Mouse (Mus musculus): Measurements from ENCODE around the gene Atg5. TPM values are rescaled to one million over a fixed set of nuclear protein-coding genes. Genes with fewer than 3 reads are reported as not detected.
A peak's percentile ranks its signal among the peaks of the same experiment; 100 is the strongest.

The Atg5 gene
- total RNA-seq, 2 experiments from 2014 or later: 20.7 to 24.8 TPM

- intact Hi-C loops (cut with DNase I): loop anchor here (1.0 kb wide), 1 partner anchor 55 kb away; no protein-coding TSS in a partner anchor
- H3K27ac ChIP-seq: peak overlapping the region; percentile 40; the same call in 1 of the 2 replicates
- no peak for TF ChIP-seq CTCF (IDR thresholded peaks at IDR 0.05)
- peak; percentile 50 to 60 for DNase-seq (ENCODE audit: extremely low spot score in 1 of 2, low spot score in 2 of 2)
- no peak overlapping the region for H3K4me3 ChIP-seq
These were observed 112.5 kb downstream of the Atg5 start for GRCm38 (mm10) chr10:44380476-44381208.

DNA sequence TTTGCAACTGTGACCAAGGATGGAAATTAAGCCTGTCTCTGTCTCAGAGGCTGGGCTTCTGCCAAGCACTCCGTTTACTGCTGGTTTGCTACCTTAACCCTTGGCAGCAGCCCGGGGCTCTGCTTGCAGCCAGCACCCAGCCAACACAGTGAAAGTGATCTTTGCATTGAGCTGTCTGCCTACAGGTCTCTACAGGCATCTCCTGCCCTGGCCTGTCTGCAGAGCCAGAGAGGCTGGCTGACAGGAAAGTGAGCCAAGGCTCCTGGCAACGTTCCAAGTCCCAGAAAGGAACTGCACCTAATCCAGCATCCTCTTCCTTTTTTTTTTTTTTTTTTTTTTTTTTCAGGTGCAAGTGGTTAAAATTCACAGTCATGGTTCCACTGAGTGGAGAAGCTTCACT is 113.2 kb downstream of the Atg5 start:
- H3K27ac ChIP-seq: no peak overlapping the region
- no peak for TF ChIP-seq CTCF (IDR thresholded peaks at IDR 0.05)
- intact Hi-C loops (cut with DNase I): no loop called here

GRCm38 (mm10) chr10:44381948-44382347 is 113.8 kb downstream of the Atg5 start:
- no peak for DNase-seq (ENCODE audit: extremely low spot score in 1 of 2, low spot score in 2 of 2)
- H3K27ac ChIP-seq: no peak overlapping the region
- no peak for TF ChIP-seq CTCF (IDR thresholded peaks at IDR 0.05)
- intact Hi-C loops (cut with DNase I): no loop called here
- no peak overlapping the region for H3K4me3 ChIP-seq

More for the DNA sequence above, 113.2 kb downstream of the Atg5 start:
- DNase-seq (ENCODE audit: extremely low spot score in 1 of 2, low spot score in 2 of 2): peak; percentile 33 to 50
- H3K4me3 ChIP-seq: no peak overlapping the region

DNA sequence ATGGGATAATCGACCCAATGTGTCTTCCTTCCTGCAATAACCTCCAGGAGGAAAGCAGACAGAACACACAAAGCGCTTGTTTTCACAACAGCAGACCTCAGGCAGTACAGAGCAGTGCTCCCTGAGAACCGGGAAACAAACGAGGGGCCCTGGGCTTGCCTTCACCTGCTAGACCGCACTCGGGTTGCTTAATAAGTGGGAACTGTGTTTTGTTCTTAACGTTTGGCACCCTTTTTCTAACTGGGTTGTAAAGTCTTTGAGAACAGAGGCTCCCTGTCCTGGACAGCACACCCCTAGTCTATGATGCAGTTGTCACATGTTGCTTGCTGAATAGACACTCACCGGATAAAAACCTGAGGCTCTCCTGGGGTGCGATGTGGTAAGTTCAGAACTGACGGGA is 115.1 kb downstream of the Atg5 start:
- intact Hi-C loops (cut with DNase I): no loop called here
- no peak for TF ChIP-seq CTCF (IDR thresholded peaks at IDR 0.05)
- no peak overlapping the region for H3K27ac ChIP-seq
- no peak overlapping the region for H3K4me3 ChIP-seq
- no peak for DNase-seq (ENCODE audit: extremely low spot score in 1 of 2, low spot score in 2 of 2)

GRCm38 (mm10) chr10:44385227-44385626 is 117.1 kb downstream of the Atg5 start:
- Histone ChIP-seq H3K4me3 (no peak overlapping the region), H3K27ac (no peak overlapping the region)
- intact Hi-C loops (cut with DNase I): no loop called here
- DNase-seq (ENCODE audit: extremely low spot score in 1 of 2, low spot score in 2 of 2): no peak
- no peak for TF ChIP-seq CTCF (IDR thresholded peaks at IDR 0.05)

GRCm38 (mm10) chr10:44388706-44389233 is 120.6 kb downstream of the Atg5 start:
- no peak for TF ChIP-seq CTCF (IDR thresholded peaks at IDR 0.05)
- Histone ChIP-seq H3K27ac (no peak overlapping the region), H3K4me3 (no peak overlapping the region)
- intact Hi-C loops (cut with DNase I): no loop called here
- DNase-seq (ENCODE audit: extremely low spot score in 1 of 2, low spot score in 2 of 2): no peak

DNA sequence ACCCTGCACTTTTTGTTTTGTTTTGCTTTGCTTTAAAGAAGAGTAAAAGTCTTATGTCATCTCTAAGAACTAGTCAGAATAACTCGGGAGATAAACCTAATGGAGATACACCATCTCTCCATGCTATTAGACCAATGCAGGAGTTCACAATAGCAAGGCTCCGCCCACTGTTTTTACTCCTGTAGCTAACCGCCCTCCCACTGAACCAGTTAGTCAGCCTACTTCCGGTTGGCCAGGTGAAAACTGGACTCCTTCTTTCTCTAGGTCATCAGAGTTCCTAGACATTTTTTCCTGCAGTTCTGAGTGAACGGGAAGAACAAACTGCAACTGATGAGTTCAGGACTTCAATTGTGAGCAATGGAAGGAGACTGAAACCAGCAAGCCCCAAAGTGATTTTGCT is 122.1 kb downstream of the Atg5 start:
- no peak overlapping the region for H3K4me3 ChIP-seq
- intact Hi-C loops (cut with DNase I): no loop called here
- no peak for TF ChIP-seq CTCF (IDR thresholded peaks at IDR 0.05)
- H3K27ac ChIP-seq: no peak overlapping the region
- no peak for DNase-seq (ENCODE audit: extremely low spot score in 1 of 2, low spot score in 2 of 2)

DNA sequence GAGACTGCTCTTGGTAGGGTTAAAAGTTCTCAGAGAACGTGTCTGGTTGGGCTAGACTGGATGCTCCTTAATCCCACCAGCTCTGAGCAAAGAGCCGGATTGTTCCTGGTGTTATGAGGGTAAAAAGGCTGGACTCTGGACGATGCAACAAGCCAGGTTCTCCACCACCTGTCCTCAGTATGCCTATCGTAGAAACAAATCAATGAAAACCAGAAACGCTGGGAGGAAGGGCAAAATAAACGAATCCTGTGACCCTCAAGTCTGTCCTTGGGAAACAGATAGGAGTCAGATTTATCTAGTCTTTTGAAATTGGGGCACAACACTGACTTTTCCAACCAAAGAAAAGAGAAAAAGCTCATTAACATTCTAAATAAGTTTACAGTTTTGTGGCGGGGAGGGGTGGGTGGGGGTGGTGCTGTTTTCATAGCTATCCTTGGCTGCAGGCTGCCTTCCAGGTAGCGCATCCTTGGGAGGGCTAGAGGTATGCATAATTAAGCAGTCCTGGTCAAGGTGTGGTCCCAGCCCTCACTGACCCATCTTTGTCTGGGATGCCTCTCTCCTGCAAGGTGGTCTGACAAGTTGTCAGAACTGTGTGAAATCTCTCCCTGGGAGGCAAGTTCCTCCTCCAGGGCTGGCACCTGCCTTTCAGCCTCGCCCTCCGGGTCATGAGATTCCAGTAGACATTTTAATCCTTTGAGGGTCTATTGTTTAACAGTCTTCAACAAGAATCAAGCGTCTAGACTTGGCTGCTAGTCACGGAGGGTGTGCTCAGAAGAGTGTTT is 123.5 kb downstream of the Atg5 start:
- no peak for DNase-seq (ENCODE audit: extremely low spot score in 1 of 2, low spot score in 2 of 2)
- intact Hi-C loops (cut with DNase I): no loop called here
- Histone ChIP-seq H3K27ac (no peak overlapping the region), H3K4me3 (no peak overlapping the region)
- TF ChIP-seq CTCF (IDR thresholded peaks at IDR 0.05): no peak

- no peak for DNase-seq (ENCODE audit: extremely low spot score in 1 of 2, low spot score in 2 of 2)
- Histone ChIP-seq H3K27ac (no peak overlapping the region), H3K4me3 (no peak overlapping the region)
- TF ChIP-seq CTCF (IDR thresholded peaks at IDR 0.05): no peak
- intact Hi-C loops (cut with DNase I): no loop called here
These were observed 124.7 kb downstream of the Atg5 start for GRCm38 (mm10) chr10:44392855-44393254.

DNA sequence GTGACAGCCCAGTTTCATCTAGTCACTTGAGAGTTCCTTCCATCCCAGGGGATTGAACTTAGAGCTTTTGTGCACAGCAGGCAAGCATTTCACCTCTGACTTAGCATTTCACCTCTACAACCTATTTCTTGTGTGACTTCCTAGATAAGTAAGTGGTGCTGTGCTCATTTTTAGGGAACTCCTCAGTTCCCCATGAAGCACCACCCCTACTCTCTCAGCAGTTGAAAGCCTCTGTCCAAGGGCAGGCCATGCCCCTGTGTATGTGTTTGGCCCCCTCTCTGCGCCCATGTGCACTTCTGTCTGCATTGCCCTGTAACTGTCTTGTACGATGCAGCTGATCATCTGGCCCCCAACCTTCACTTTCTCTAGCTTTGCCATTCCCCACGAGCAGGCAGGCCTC is 132.0 kb downstream of the Atg5 start:
- H3K27ac ChIP-seq: no peak overlapping the region
- no peak for TF ChIP-seq CTCF (IDR thresholded peaks at IDR 0.05)
- DNase-seq (ENCODE audit: extremely low spot score in 1 of 2, low spot score in 2 of 2): no peak
- no peak overlapping the region for H3K4me3 ChIP-seq
- intact Hi-C loops (cut with DNase I): no loop called here

- no peak for TF ChIP-seq CTCF (IDR thresholded peaks at IDR 0.05)
- no peak overlapping the region for H3K4me3 ChIP-seq
- no peak for DNase-seq (ENCODE audit: extremely low spot score in 1 of 2, low spot score in 2 of 2)
- intact Hi-C loops (cut with DNase I): no loop called here
- no peak overlapping the region for H3K27ac ChIP-seq
These were observed 132.4 kb downstream of the Atg5 start for GRCm38 (mm10) chr10:44400602-44401001.

GRCm38 (mm10) chr10:44401600-44401999 is 133.4 kb downstream of the Atg5 start:
- intact Hi-C loops (cut with DNase I): no loop called here
- DNase-seq (ENCODE audit: extremely low spot score in 1 of 2, low spot score in 2 of 2): no peak
- no peak for TF ChIP-seq CTCF (IDR thresholded peaks at IDR 0.05)
- H3K27ac ChIP-seq: no peak overlapping the region
- no peak overlapping the region for H3K4me3 ChIP-seq
